Mouse (Mus musculus): ENCODE data around the gene Myl4.

Gene Myl4

GRCm38 (mm10) chr11:104604192-104604591 is 53.7 kb downstream of the Myl4 start:
- DNase-seq (ENCODE audit: low read depth in 2 of 2, low spot score in 2 of 2), result no peak

DNA sequence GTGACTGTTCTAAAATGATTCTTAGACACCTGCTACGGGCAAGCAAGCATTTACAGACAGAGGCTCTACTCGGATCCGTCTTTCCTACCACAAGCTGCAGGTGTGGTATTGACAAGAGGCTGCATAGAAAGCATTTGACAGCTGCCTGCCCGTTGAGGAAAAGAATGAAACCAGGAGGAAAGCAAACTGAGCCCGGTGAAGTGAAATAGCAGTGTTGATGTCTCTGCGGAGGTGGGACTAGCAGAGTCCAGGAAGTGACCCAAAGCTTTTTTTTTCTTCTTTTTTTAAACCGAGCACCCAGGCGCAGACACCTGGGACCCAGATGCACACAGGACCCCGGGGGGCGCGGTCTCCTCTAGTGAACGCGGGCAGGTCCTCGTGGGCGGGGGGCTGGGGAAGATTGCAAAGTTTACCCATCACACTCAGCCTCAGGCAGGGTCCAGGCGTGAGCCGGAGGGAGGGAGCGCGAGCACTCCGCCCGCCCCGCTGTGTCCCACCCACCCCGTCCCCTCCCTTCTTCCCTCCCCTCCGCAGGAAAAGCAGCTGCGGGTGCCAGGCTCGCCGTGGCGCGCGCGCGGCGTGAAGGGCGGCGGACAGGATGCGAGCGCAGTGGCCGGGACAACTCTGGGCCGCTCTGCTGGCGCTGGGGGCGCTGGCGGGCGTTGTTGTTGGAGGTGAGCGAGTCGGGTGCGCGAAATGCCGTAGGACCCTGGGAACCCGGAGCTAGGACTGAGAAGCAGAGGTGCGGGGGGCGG is 57.2 kb downstream of the Myl4 start, which contains the start of gene Itgb3:
Gene Itgb3 (plus strand): TSS at position 510 of the 755 bp plus-strand sequence.
- DNase-seq (ENCODE audit: low read depth in 2 of 2, low spot score in 2 of 2), result peak; percentile 58 to 73

GRCm38 (mm10) chr11:104608249-104608920 is 57.9 kb downstream of the Myl4 start:
- DNase-seq (ENCODE audit: low read depth in 2 of 2, low spot score in 2 of 2), result no peak

DNA sequence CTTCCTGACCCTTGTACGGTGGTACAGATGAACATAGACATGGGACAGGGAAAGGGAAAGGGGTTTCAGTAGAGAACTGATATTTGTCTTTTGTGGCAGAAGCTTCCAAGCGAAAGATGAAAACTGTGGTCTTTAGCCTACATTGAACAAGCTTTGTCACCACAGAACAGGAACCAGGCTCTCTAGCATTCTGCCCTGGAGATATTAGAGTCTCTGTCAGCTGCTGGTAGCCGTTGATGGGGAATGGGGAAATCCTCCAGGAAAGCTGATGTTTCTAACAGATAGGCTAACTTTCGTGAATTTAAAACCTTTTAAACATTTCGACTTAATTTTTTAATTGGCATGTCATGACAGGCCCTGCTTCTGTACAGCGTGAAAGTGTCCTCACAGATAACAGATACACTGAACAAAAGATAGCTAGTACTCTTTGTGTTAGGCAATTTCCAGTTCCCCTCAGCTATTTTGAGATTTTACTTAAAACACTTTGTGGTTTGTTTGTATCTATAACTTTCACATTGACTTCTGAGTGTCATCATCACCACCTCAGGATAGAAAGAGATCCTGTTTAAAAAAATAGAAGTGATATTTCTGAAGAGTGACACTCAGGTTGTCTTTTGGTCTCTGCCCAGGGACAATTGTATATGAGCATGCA is 58.7 kb downstream of the Myl4 start:
- DNase-seq (ENCODE audit: low read depth in 2 of 2, low spot score in 2 of 2), result peak in 1 of 2 experiments; percentile 16

DNA sequence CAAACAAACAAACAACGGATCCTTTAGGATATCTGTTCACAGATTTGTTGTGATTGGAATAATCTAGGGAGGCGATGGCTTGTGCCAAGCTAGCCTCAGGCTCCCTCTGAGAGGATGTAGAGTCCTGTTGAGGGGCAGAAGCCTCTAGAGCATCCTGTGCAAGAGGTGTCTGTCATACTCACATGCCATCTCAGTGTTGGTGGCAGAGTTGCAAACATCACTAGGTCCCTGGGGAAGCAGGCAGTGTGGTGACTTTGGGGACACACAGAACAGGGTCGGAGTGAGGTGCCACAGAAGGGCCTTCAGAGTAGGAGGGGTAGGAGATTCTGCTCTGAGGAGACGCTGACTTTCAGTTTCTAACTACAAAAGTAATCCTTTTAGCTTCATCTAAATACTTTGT is 59.3 kb downstream of the Myl4 start:
- DNase-seq (ENCODE audit: low read depth in 2 of 2, low spot score in 2 of 2), result peak in 1 of 2 experiments; percentile 25

GRCm38 (mm10) chr11:104611579-104612151 is 61.2 kb downstream of the Myl4 start:
- no peak for DNase-seq (ENCODE audit: low read depth in 2 of 2, low spot score in 2 of 2)

DNA sequence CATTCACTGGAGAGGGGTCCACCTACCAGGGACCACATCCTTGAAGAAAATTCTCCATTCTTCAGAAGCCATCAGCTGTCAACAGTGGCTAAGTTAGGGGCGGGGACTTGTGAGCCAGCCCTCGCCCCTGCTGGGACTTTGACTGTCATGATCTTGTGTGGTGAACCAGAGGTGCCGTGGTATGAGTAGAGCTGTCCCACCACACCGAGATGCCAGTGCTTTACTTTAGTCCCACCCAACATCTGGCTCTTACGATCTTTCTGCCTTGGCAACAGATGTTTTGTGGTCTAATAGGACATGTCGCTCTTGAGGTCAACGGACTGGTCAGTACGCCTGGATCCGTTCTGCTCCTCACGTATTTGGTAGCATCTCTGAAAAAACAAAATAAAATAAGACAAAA is 63.1 kb downstream of the Myl4 start:
- DNase-seq (ENCODE audit: low read depth in 2 of 2, low spot score in 2 of 2), result peak in 1 of 2 experiments; percentile 11

DNA sequence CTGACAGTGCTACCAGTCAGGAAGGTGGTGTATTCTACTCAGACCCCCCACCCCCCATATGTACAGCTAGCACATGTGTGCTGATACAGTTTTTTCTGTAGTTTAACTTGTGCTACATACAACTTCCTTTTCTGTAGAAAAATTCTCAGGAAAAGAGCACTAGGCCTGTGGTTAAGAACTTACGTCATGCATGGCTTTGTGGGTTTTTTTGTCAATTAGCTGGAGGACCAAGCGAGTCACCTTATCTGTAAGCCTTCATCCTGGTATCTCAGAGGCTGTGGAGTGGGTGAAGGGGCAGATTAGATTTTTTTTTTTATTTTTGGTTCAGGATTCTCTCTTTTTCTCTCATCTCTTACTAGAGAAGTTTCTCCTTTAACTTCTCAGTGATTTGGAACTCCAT is 63.7 kb downstream of the Myl4 start:
- DNase-seq (ENCODE audit: low read depth in 2 of 2, low spot score in 2 of 2), result no peak

DNA sequence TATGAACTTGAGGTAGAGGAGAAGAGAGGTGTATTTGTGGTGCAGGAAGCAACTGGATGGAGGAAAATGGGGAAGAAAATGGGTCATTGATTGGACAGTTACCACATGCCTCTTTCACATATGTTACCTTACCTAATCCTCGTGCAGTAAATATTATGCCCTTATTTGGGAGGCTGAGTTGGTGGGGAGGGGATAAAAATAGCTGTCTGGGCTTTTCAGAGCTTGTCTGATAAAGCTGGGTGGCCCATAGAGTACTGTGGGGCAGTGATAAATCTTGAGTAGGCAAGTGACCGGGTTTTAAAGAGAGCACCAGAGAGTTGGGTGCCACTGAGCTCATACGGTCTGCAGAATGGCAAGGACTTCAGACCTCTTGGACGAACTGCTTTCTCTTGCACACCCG is 65.7 kb downstream of the Myl4 start:
- DNase-seq (ENCODE audit: low read depth in 2 of 2, low spot score in 2 of 2), result no peak

DNA sequence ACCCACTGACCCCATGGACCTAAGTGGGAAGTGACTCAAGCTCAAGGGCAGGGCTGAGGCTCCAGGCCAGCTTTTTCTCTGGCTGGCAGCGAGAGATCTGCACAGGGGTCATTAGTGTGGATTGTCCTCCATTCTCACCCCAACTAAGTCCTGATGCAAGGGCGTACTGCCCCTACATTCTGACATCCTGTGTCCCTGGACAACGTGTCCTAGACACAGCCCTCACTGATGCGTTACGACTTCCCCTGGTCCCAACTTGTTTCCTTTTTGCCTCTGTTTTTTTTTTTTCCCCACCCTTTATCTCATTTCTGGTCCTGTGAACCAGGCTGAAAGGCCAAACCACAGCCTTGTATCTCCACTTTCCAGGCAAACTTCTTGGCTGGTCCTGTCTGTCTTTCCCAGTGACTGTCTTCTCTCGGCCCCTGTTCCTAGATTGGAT is 68.2 kb downstream of the Myl4 start:
- DNase-seq (ENCODE audit: low read depth in 2 of 2, low spot score in 2 of 2), result no peak

DNA sequence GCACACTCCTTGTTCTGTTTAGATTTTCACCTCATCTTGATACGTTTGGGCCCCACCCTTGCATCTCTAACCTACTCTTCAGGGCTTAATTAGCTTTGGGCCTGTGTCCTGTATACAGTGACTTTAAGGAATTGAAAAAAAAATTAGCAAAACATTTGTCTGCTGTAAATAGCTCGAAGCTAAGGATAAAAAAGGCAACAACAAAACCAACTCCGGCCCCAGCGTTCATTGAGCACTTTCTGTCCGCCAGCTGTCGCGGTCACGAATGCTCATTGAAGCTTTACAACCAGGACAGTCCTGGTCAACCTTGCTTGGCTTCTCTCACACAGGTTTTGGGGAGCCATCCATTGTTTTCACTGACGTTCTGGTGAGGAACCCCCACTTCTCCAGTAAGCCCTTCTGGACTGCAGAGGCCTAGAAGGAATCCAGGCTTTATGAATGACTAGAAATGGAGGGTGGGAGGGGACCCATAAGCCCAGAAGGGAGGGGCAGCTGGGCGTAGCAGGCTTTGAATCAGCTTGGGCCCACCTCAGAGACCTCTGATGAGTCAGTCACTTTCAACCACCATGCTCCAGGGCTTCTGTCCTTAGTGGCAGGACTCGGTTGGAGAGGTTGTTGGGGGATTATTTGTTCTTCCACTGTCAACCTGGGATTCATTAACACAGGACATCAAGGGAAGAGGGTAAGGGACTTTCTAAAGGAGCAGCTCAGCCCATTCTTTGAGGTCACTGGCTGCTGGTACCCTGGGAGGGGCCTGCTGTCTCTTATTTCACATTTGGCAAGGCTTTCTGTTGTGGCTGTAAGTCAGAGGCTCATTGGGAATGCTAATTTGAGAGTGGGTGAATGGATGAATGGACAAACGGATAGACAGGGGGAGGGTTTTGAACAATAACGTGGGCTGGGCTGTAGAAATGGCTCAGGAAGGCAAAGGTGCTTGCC is 68.9 kb downstream of the Myl4 start:
- DNase-seq (ENCODE audit: low read depth in 2 of 2, low spot score in 2 of 2), result no peak

DNA sequence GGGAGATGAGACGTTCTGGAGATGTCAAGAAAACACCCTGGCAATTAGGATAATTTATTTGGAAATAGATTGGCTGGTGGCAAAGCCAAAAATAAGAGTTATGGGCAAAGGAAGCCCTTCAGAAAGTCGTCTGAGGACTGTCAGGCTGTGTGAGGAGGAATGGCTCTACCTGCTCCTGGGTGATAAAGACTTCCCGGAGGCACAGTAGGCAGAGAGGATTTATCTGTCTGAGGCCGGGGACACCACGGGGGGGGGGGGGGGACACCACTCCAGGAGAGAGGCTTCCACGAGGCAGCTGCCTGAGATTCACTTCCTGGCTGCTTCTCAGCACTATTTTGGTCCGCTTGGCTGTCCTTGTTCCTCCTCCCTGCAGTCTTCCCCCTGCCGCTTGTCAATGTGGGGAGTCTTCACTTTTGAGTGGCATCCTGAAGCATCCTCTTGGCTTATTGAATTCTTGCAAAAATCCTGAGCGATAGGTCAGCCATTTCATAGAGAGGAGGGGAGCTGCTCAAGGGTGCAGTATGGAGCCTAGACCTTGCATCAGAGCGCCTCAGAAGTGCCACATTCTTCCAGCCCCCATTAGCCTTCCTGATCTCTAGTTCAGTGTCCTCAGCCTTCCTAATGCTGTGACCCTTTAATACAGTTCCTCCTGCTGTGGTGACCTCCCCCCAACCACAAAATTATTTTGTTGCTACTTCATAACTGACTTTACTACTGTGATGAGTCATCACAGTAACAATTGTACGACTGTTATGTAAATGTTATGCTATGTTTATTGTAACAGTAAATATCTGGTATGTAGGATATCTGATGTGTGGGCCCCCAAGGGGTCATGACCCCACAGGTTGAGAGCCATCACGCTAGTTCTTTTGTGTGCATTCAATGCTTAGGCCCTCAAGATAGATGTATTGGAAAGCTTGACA is 71.8 kb downstream of the Myl4 start:
- no peak for DNase-seq (ENCODE audit: low read depth in 2 of 2, low spot score in 2 of 2)

GRCm38 (mm10) chr11:104624791-104625391 is 74.4 kb downstream of the Myl4 start:
- DNase-seq (ENCODE audit: low read depth in 2 of 2, low spot score in 2 of 2), result no peak

DNA sequence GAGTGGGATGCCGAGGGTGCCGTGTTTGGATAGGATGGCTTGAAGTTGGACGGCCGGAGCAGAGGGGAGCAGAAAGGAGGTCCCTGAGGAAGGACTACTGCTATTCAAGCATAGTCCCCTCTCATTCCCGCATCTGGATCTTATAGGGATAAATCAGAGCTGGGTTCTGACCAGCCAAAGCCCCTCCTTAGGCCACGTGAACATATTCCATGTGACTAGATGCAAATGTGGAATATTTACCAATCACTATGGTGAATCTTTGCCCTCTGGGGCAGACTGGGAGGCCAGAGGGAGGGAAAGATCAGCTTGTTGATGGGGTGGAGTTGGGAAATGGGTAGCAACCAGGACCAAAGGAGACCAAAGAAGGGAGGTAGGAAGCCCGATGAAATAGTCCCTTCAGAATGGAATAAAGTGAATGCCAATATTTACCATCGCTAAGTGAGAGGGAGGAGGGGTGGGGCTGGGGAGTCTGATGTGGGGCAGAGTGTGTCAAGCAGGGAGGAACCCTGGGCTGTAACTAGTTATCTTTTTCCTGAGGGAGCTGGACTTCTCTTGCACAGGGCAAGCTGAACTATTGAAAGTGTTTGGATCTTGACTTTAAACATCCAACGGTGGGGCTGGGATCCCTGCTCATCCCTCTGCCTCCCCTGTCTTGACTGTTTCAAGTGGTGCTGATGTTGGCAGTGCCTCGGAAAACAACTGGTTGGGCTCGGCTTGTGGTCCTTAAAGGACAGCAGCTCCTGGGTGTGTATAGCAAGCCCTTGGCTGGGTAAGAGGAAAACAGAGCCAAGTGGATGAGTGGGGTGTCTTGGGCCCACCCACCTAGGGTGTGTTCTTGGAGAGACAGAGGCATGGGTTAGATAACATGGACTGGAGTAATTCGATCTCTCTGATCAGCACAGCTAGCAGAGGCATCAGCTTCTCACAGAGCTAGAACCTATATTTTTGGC is 75.3 kb downstream of the Myl4 start:
- no peak for DNase-seq (ENCODE audit: low read depth in 2 of 2, low spot score in 2 of 2)

GRCm38 (mm10) chr11:104626635-104627034 is 76.2 kb downstream of the Myl4 start:
- no peak for DNase-seq (ENCODE audit: low read depth in 2 of 2, low spot score in 2 of 2)

DNA sequence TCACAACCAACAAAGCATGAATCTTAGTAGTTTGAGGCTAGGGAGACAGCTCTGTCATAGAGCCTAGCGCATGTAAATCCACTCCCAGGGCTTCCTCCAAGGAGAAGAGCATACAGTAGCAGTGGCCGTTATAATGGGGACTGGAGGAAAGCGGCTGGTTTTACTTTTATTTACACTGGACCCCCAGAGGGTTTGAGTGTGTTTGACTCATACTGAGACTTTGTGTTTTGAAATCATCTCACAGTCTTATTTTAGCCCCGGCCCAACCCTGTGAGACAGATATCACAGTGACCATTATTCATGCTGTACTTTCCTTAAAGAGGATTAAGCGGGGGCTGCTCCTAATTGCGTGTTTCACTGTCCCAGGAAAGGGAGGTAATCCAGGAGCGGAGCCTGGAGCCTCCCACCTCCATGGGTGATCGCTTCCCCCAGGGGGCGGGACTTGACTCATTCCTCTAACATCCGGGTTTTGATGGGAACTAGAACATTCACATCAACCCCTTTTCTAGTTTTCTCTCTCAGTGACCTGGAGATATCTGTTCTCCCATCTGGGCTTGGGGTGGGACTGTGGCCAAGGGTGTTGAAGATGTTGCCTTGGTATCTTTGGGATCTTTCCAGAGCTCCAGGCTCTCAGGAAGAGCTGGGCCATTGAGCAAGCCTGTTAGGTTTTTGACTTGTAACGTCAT is 77.3 kb downstream of the Myl4 start:
- DNase-seq (ENCODE audit: low read depth in 2 of 2, low spot score in 2 of 2), result no peak

DNA sequence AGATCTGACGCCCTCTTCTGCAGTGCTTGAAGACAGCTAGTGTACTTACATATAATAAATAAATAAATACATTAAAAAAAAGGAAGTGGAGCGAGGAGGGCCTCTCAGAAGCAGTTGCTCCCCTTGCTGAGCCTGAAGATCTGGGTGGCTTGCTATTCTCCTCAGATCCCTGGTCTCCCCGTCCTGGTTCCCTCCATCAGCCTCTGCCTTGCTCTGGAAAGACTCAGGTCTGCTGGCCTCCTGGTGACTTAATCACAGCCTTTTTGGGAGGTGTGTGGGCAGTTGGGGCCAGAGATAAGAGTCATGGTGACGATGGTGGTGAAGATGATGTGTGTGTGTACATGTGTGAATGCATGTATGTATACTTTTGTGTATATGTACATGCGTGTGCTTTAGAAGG is 78.1 kb downstream of the Myl4 start:
- no peak for DNase-seq (ENCODE audit: low read depth in 2 of 2, low spot score in 2 of 2)

Data from CD8-positive naive resting alpha-beta T cell, adult 2 months (primary cell).